Mouse (Mus musculus) mammary gland, adult 2 months (tissue): ENCODE data around the gene Tnrc6a. TPM values are rescaled to one million over a fixed set of nuclear protein-coding genes. Genes with fewer than 3 reads are reported as not detected.

Experiments
- polyA plus RNA-seq: library from polyadenylated mRNA; depleted of rRNA; stranded (reverse); fragments of >200 nt; gene quantifications from 2 replicates; pipeline ENCODE4 v1.2.3, GENCODE M21; 2012; ENCODE audit warnings: low replicate concordance; rRNA removed

The Tnrc6a gene
- polyA plus RNA-seq = 44.8 and 46.3 TPM in 2 replicates

GRCm38 (mm10) chr7:123123665-123124298 is at the start of gene Tnrc6a:
TSS of gene Tnrc6a (plus strand) at chr7:123123885.

GRCm38 (mm10) chr7:123214365-123215075 is 90.8 kb downstream of the Tnrc6a start, which contains the start of gene Slc5a11:
TSS of gene Slc5a11 (plus strand) at chr7:123214780.

Other genes starting within 250 kb of the Tnrc6a start
- 6.5 and 13.6 TPM in 2 replicates for gene Rbbp6, start 158.2 kb upstream of the Tnrc6a start, polyA plus RNA-seq
- gene Slc5a11, start 90.9 kb downstream of the Tnrc6a start, polyA plus RNA-seq = 0.19 and 5.1 TPM in 2 replicates
- 17.4 and 21.3 TPM in 2 replicates for gene Lcmt1, start 245.9 kb downstream of the Tnrc6a start, polyA plus RNA-seq
- gene Arhgap17, start 246.0 kb downstream of the Tnrc6a start, polyA plus RNA-seq = 32.0 and 55.2 TPM in 2 replicates